Mouse (Mus musculus) heart, embryonic 16.5 days (tissue): ENCODE results near the gene Hivep3. TPM values are rescaled to one million over a fixed set of nuclear protein-coding genes. Genes with fewer than 3 reads are reported as not detected.

ENCODE experiments used
- ATAC-seq: fragments of 200-750 bp; cut with Nextera tagmentation; replicated peaks from 2 replicates; pipeline ENCODE4 v1.8.0; 2017; ENCODE audit warnings: moderate number of reproducible peaks; ENCODE audit not compliant: insufficient read depth, low FRiP score; ENCODE audit errors: extremely low read depth
- H3K27ac ChIP-seq: fragments of 300-500 bp; sonication (generic); 2 replicates; pipeline ENCODE4 v1.5.1; 2014; ENCODE audit warnings: mild to moderate bottlenecking, low read length, control low read depth, moderate library complexity
- H3K27me3 ChIP-seq: fragments of 300-500 bp; sonication (generic); 2 replicates; pipeline ENCODE4 v1.6.1; 2014; ENCODE audit warnings: low read length, mixed read lengths; ENCODE audit not compliant: control insufficient read depth, insufficient read depth
- H3K36me3 ChIP-seq: fragments of 300-500 bp; sonication (generic); 2 replicates; pipeline ENCODE4 v1.6.1; 2014; ENCODE audit not compliant: control insufficient read depth, insufficient read depth
- H3K4me1 ChIP-seq: fragments of 300-500 bp; sonication (generic); 2 replicates; pipeline ENCODE4 v1.6.1; 2014; ENCODE audit warnings: low read length, mixed read lengths; ENCODE audit not compliant: control insufficient read depth, insufficient read depth
- H3K4me2 ChIP-seq: fragments of 300-500 bp; sonication (generic); 2 replicates; pipeline ENCODE4 v1.6.1; 2014; ENCODE audit warnings: low read depth, mild to moderate bottlenecking, control low read depth, low read length
- H3K4me3 ChIP-seq: fragments of 300-500 bp; sonication (generic); 2 replicates; pipeline ENCODE4 v1.5.1; 2014; ENCODE audit warnings: mild to moderate bottlenecking, control low read depth, low read length
- H3K9ac ChIP-seq: fragments of 300-500 bp; sonication (generic); 2 replicates; pipeline ENCODE4 v1.6.1; 2014; ENCODE audit warnings: low read length, control low read depth
- H3K9me3 ChIP-seq: fragments of 300-500 bp; sonication (generic); replicated peaks from 2 replicates; pipeline ENCODE4 v1.6.1; 2016; ENCODE audit warnings: low read length; ENCODE audit not compliant: control insufficient read depth
- WGBS: fragments of 180-500 bp; shearing (Covaris S2); extraction: QIAGEN DNeasy Blood & Tissue Kit; methylation state at CpG from one replicate; pipeline ENCODE4 v1.1.7; 2014; 5-methylcytosine and 5-hydroxymethylcytosine counted together
- polyA plus RNA-seq: library from polyadenylated mRNA; unstranded; fragments of >200 nt; fragmentation: Nextera tagmentation; extraction: Ambion mirVana; gene quantifications from 2 replicates; pipeline ENCODE4 v1.2.1, GENCODE M21; 2015

The Hivep3 gene
- polyA plus RNA-seq, 1 experiment from 2014 or later, result 9.4 TPM

- Histone ChIP-seq H3K9ac (no peak overlapping the region), H3K27ac (no peak overlapping the region), H3K4me2 (no peak overlapping the region), H3K4me1 (no peaks in the 10 kb centered on the region), H3K9me3 (no peaks in the 10 kb centered on the region), H3K36me3 (no peaks in the 10 kb centered on the region), H3K4me3 (no peak overlapping the region), H3K27me3 (no peaks in the 10 kb centered on the region)
- WGBS, result 64% methylated on average over 9 of the region's 9 CpGs
- ATAC-seq, result no peak
Measured at GRCm38 (mm10) chr4:120054145-120054544, 320.6 kb downstream of the Hivep3 start.

GRCm38 (mm10) chr4:120056451-120056850 is 322.9 kb downstream of the Hivep3 start:
- H3K9me3 ChIP-seq, result no peaks in the 10 kb centered on the region
- no peak overlapping the region for H3K27ac ChIP-seq
- no peak overlapping the region for H3K4me3 ChIP-seq
- ATAC-seq, result no peak
- H3K4me1 ChIP-seq, result no peaks in the 10 kb centered on the region
- no peak overlapping the region for H3K9ac ChIP-seq
- H3K27me3 ChIP-seq, result no peaks in the 10 kb centered on the region
- H3K36me3 ChIP-seq, result no peaks in the 10 kb centered on the region
- H3K4me2 ChIP-seq, result no peak overlapping the region
- 88% methylated on average over 9 of the region's 9 CpGs for WGBS

- H3K27ac ChIP-seq, result no peak overlapping the region
- no peaks in the 10 kb centered on the region for H3K4me1 ChIP-seq
- H3K9me3 ChIP-seq, result no peaks in the 10 kb centered on the region
- WGBS, result 78% methylated on average over 8 of the region's 8 CpGs
- H3K9ac ChIP-seq, result no peak overlapping the region
- ATAC-seq, result no peak
- no peak overlapping the region for H3K4me3 ChIP-seq
- H3K27me3 ChIP-seq, result no peaks in the 10 kb centered on the region
- no peak overlapping the region for H3K4me2 ChIP-seq
- H3K36me3 ChIP-seq, result no peaks in the 10 kb centered on the region
Measured at GRCm38 (mm10) chr4:120057529-120057928, 323.9 kb downstream of the Hivep3 start.

- Histone ChIP-seq H3K27me3 (no peaks in the 10 kb centered on the region), H3K4me3 (no peak overlapping the region), H3K4me2 (no peak overlapping the region), H3K9ac (no peak overlapping the region), H3K36me3 (no peaks in the 10 kb centered on the region), H3K4me1 (no peaks in the 10 kb centered on the region), H3K27ac (no peak overlapping the region), H3K9me3 (no peaks in the 10 kb centered on the region)
- 81% methylated on average over 3 of the region's 3 CpGs for WGBS
- no peak for ATAC-seq
Measured at GRCm38 (mm10) chr4:120058157-120058556, 324.6 kb downstream of the Hivep3 start.

- Histone ChIP-seq H3K9ac (no peak overlapping the region), H3K4me2 (no peak overlapping the region), H3K36me3 (no peaks in the 10 kb centered on the region), H3K27me3 (no peaks in the 10 kb centered on the region), H3K9me3 (no peaks in the 10 kb centered on the region), H3K27ac (no peak overlapping the region), H3K4me3 (no peak overlapping the region), H3K4me1 (no peaks in the 10 kb centered on the region)
- ATAC-seq, result no peak
- whole genome bisulfite sequencing, result 61% methylated on average over 10 of the region's 10 CpGs
Measured at GRCm38 (mm10) chr4:120058794-120059193, 325.2 kb downstream of the Hivep3 start.

- Histone ChIP-seq H3K9ac (no peak overlapping the region), H3K36me3 (no peaks in the 10 kb centered on the region), H3K27ac (no peak overlapping the region), H3K4me3 (no peak overlapping the region), H3K9me3 (no peaks in the 10 kb centered on the region), H3K4me2 (no peak overlapping the region), H3K4me1 (peaks cover 2% of the 10 kb centered on the region; the same call in 1 of the 2 replicates), H3K27me3 (no peaks in the 10 kb centered on the region)
- WGBS, result 87% methylated on average over 6 of the region's 6 CpGs
- no peak for ATAC-seq
Measured at GRCm38 (mm10) chr4:120061727-120062126, 328.1 kb downstream of the Hivep3 start.

- Histone ChIP-seq H3K9ac (no peak overlapping the region), H3K4me1 (peaks cover 4% of the 10 kb centered on the region; the same call in 1 of the 2 replicates), H3K27me3 (no peaks in the 10 kb centered on the region), H3K4me3 (no peak overlapping the region), H3K27ac (no peak overlapping the region), H3K9me3 (no peaks in the 10 kb centered on the region), H3K4me2 (no peak overlapping the region), H3K36me3 (no peaks in the 10 kb centered on the region)
- ATAC-seq, result no peak
- 72% methylated on average over 6 of the region's 6 CpGs for WGBS
Measured at GRCm38 (mm10) chr4:120062198-120062597, 328.6 kb downstream of the Hivep3 start.

GRCm38 (mm10) chr4:120062754-120063153 is 329.2 kb downstream of the Hivep3 start:
- Histone ChIP-seq H3K4me2 (no peak overlapping the region), H3K9me3 (no peaks in the 10 kb centered on the region), H3K9ac (no peak overlapping the region), H3K36me3 (no peaks in the 10 kb centered on the region), H3K27me3 (no peaks in the 10 kb centered on the region), H3K4me1 (peaks cover 4% of the 10 kb centered on the region; the same call in 1 of the 2 replicates), H3K4me3 (no peak overlapping the region), H3K27ac (no peak overlapping the region)
- no peak for ATAC-seq
- WGBS, result 84% methylated on average over 11 of the region's 11 CpGs

- no peak overlapping the region for H3K4me2 ChIP-seq
- no peak overlapping the region for H3K9ac ChIP-seq
- ATAC-seq, result no peak
- H3K4me1 ChIP-seq, result peaks cover 5% of the 10 kb centered on the region
- H3K4me3 ChIP-seq, result no peak overlapping the region
- H3K36me3 ChIP-seq, result no peaks in the 10 kb centered on the region
- no peak overlapping the region for H3K27ac ChIP-seq
- WGBS, result 88% methylated on average over 20 of the region's 20 CpGs
- no peaks in the 10 kb centered on the region for H3K27me3 ChIP-seq
- H3K9me3 ChIP-seq, result no peaks in the 10 kb centered on the region
Measured at GRCm38 (mm10) chr4:120063353-120064124, 330.0 kb downstream of the Hivep3 start.
